Mouse (Mus musculus): Measurements from ENCODE around the gene Phf19. TPM values are rescaled to one million over a fixed set of nuclear protein-coding genes. Genes with fewer than 3 reads are reported as not detected.

Phf19 gene
- polyA plus RNA-seq, 1 experiment, result 1.2 TPM

DNA sequence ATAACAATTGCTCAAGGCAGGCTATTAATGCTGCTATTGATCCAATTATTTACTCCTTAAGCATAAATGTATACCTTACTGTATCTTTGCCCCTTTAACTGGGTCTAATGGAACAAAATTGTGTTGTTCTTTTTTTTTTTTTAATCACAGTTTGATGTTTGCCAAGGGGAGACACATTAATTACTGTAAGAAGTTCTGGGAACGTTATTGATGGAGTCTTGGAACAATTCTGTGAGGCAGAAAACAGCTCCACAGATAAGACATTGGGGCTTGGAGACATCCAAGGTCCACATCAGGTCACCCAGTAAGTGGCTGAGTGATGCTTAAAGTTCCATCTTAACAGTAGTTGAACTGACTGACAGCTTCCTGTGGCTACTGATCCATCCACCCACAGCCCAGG lies 43.6 kb upstream of the Phf19 start:
- Histone ChIP-seq H3K4me1 (peaks cover 75% of the 10 kb centered on the region), H3K4me3 (replicated peaks) (peak overlapping the region; percentile 70), H3K36me3 (replicated peaks; ENCODE audit: low read length) (no peaks in the 10 kb centered on the region), H3K27me3 (replicated peaks) (peaks cover 45% of the 10 kb centered on the region), H3K9me3 (peaks cover 5% of the 10 kb centered on the region; the same call in 1 of the 2 replicates)
- TF ChIP-seq GATA1 (IDR thresholded peaks at IDR 0.05; ENCODE audit: borderline replicate concordance, low read length), result no peak
- no peak for TF ChIP-seq FLI1 (IDR thresholded peaks at IDR 0.05; ENCODE audit: low read length)

GRCm38 (mm10) chr2:34956941-34957340 lies 43.1 kb upstream of the Phf19 start:
- Histone ChIP-seq H3K4me1 (peaks cover 75% of the 10 kb centered on the region), H3K36me3 (replicated peaks; ENCODE audit: low read length) (no peaks in the 10 kb centered on the region), H3K4me3 (replicated peaks) (peak overlapping the region; percentile 70), H3K9me3 (peaks cover 5% of the 10 kb centered on the region; the same call in 1 of the 2 replicates), H3K27me3 (replicated peaks) (peaks cover 47% of the 10 kb centered on the region)
- TF ChIP-seq FLI1 (IDR thresholded peaks at IDR 0.05; ENCODE audit: low read length) (no peak), GATA1 (IDR thresholded peaks at IDR 0.05; ENCODE audit: borderline replicate concordance, low read length) (no peak)

GRCm38 (mm10) chr2:34954344-34954743 lies 40.5 kb upstream of the Phf19 start:
- H3K4me1 ChIP-seq, result peaks cover 83% of the 10 kb centered on the region
- no peak overlapping the region for H3K4me3 ChIP-seq (replicated peaks)
- peaks cover 29% of the 10 kb centered on the region for H3K27me3 ChIP-seq (replicated peaks)
- no peaks in the 10 kb centered on the region for H3K9me3 ChIP-seq
- TF ChIP-seq GATA1 (IDR thresholded peaks at IDR 0.05; ENCODE audit: borderline replicate concordance, low read length), result no peak
- no peak for TF ChIP-seq FLI1 (IDR thresholded peaks at IDR 0.05; ENCODE audit: low read length)
- no peaks in the 10 kb centered on the region for H3K36me3 ChIP-seq (replicated peaks; ENCODE audit: low read length)

DNA sequence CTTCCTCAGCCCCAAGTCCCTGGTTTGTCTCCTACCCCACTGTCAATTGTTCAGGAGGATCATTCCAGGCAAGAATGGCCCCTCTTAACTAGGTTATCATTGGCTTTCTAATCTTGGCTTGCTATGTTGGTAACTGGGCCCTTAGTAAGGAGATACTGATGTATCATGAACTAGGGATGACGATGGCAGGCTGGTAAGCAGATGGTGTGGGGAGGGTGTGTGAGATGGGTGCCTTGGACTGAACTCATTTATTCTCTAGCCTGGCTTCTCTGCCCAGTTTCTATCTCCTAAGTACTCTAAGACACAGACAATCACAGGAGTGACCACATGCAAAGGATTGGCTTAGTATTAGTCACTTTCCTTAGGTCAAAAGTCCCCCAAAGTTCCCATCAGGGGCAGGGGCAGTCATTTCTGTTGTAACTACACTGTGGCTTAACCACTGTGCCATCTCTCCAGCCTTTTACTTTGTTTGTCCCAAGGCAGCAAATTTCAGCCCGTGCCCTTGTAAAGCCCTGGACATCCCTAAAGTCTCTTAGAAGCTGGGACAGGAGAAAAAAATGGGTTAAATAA lies 39.8 kb upstream of the Phf19 start:
- H3K4me1 ChIP-seq, result peaks cover 87% of the 10 kb centered on the region
- no peak overlapping the region for H3K4me3 ChIP-seq (replicated peaks)
- peaks cover 29% of the 10 kb centered on the region for H3K27me3 ChIP-seq (replicated peaks)
- H3K9me3 ChIP-seq, result no peaks in the 10 kb centered on the region
- no peaks in the 10 kb centered on the region for H3K36me3 ChIP-seq (replicated peaks; ENCODE audit: low read length)
- no peak for TF ChIP-seq FLI1 (IDR thresholded peaks at IDR 0.05; ENCODE audit: low read length)
- no peak for TF ChIP-seq GATA1 (IDR thresholded peaks at IDR 0.05; ENCODE audit: borderline replicate concordance, low read length)

DNA sequence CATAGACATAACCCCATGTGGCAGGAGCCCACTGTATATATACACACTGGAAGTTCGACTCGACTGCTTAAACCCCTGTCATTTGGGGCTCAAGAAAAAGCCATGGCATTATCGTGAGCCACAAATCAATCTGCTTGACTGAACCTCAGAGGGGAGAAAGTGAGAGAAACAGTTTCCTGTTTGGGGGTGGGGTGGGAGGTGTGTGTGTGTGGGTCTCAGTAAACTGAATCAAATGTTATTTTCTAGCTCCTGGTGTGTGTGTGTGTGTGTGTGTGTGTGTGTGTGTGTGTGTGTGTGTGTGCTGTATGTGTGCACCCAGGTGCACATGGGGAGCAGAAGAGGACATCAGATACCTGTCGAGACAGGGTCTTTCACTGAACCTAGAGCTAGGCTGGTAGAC lies 39.2 kb upstream of the Phf19 start:
- peaks cover 87% of the 10 kb centered on the region for H3K4me1 ChIP-seq
- no peak overlapping the region for H3K4me3 ChIP-seq (replicated peaks)
- H3K27me3 ChIP-seq (replicated peaks), result peaks cover 34% of the 10 kb centered on the region
- no peak for TF ChIP-seq FLI1 (IDR thresholded peaks at IDR 0.05; ENCODE audit: low read length)
- TF ChIP-seq GATA1 (IDR thresholded peaks at IDR 0.05; ENCODE audit: borderline replicate concordance, low read length), result no peak
- no peaks in the 10 kb centered on the region for H3K36me3 ChIP-seq (replicated peaks; ENCODE audit: low read length)
- H3K9me3 ChIP-seq, result no peaks in the 10 kb centered on the region

- no peak for TF ChIP-seq FLI1 (IDR thresholded peaks at IDR 0.05; ENCODE audit: low read length)
- TF ChIP-seq GATA1 (IDR thresholded peaks at IDR 0.05; ENCODE audit: borderline replicate concordance, low read length), result no peak
- Histone ChIP-seq H3K9me3 (no peaks in the 10 kb centered on the region), H3K36me3 (replicated peaks; ENCODE audit: low read length) (no peaks in the 10 kb centered on the region), H3K4me3 (replicated peaks) (no peak overlapping the region), H3K27me3 (replicated peaks) (peaks cover 44% of the 10 kb centered on the region), H3K4me1 (peaks cover 77% of the 10 kb centered on the region)
Measured at GRCm38 (mm10) chr2:34951469-34951868, 37.6 kb upstream of the Phf19 start.

DNA sequence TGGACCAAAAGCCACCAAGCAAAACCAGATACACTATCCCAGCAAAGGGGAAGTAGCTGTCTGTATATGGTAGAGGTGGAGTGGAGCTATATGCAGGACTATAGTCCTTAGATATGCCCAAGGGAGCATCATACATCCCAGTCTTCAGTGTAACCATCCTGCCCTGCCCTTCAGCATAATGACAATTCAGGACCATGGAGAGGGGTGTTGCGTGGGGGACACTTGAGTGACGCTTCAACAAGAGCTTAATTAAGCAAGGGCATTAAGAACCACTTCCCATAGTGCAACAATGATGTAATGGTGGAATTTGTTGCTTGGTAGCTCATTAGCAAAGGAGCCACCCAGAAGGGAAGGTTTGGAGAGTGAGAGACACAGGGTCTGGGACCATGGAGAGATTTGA lies 34.8 kb upstream of the Phf19 start:
- TF ChIP-seq FLI1 (IDR thresholded peaks at IDR 0.05; ENCODE audit: low read length) (no peak), GATA1 (IDR thresholded peaks at IDR 0.05; ENCODE audit: borderline replicate concordance, low read length) (no peak)
- H3K36me3 ChIP-seq (replicated peaks; ENCODE audit: low read length), result no peaks in the 10 kb centered on the region
- no peaks in the 10 kb centered on the region for H3K9me3 ChIP-seq
- peaks cover 78% of the 10 kb centered on the region for H3K4me1 ChIP-seq
- H3K4me3 ChIP-seq (replicated peaks), result no peak overlapping the region
- peaks cover 56% of the 10 kb centered on the region for H3K27me3 ChIP-seq (replicated peaks)

DNA sequence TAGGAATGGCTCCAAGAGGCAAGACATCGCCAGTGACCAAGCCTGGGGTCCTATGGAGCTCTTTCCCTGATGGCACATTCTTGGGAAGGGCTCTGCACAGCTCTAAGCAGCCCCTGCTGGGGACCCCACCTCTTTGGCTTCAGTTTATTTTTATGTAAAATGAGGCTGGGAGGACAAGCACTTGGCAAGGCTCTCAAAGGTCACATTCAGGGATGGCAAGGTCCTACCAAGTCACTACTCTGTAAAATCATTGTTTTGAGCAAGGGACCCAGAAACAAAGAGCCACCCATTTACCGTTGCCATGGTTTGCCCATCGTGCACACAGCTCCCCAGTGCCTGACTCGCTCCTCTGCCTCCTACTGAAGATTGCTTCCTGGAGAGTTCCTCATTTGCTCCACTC lies 32.2 kb upstream of the Phf19 start:
- Histone ChIP-seq H3K9me3 (no peaks in the 10 kb centered on the region), H3K36me3 (replicated peaks; ENCODE audit: low read length) (no peaks in the 10 kb centered on the region), H3K27me3 (replicated peaks) (peaks cover 66% of the 10 kb centered on the region), H3K4me1 (peaks cover 63% of the 10 kb centered on the region), H3K4me3 (replicated peaks) (no peak overlapping the region)
- TF ChIP-seq GATA1 (IDR thresholded peaks at IDR 0.05; ENCODE audit: borderline replicate concordance, low read length), result no peak
- no peak for TF ChIP-seq FLI1 (IDR thresholded peaks at IDR 0.05; ENCODE audit: low read length)

DNA sequence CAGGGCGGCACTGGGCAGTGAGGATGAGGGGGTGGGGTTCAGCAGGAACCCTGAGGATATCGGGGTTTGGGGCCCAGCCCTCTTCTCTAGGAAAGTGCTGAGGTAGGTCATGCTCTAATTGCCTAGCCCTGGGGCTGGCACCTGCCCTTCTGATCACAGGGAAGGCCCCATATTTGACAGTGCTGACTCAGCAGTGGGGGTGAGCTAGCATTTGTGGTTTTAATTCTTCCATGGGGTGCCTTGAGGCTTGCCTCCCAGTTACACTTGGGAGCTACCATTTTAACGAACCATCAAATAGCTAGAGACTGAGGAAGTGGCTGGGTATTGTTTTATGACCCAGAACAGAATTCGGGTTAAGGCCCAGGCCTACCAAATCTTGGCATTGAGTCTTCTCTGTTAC lies 31.8 kb upstream of the Phf19 start:
- no peaks in the 10 kb centered on the region for H3K9me3 ChIP-seq
- peaks cover 63% of the 10 kb centered on the region for H3K4me1 ChIP-seq
- H3K4me3 ChIP-seq (replicated peaks), result peak overlapping the region; percentile 69
- peaks cover 70% of the 10 kb centered on the region for H3K27me3 ChIP-seq (replicated peaks)
- TF ChIP-seq GATA1 (IDR thresholded peaks at IDR 0.05; ENCODE audit: borderline replicate concordance, low read length), result no peak
- H3K36me3 ChIP-seq (replicated peaks; ENCODE audit: low read length), result no peaks in the 10 kb centered on the region

DNA sequence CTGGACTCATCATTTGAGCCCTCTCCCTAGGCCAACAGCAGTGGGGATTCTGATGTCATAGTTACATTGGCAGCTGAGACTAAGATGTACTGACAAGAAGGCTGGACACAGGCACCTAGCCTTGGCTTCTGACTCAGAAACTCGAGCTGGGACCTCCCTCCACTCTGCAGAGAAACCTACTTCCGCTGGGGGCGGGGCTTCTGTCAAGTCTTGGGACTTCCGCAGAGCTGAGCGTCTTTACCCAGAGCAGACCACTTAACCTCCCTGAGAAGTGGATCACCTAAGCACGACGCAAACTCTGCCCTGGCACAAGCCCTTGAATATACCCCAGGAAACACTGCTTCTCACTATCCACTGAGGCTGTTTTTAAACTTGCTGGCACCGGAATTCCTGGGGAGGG lies 30.9 kb upstream of the Phf19 start:
- H3K36me3 ChIP-seq (replicated peaks; ENCODE audit: low read length), result no peaks in the 10 kb centered on the region
- peaks cover 77% of the 10 kb centered on the region for H3K27me3 ChIP-seq (replicated peaks)
- peaks cover 62% of the 10 kb centered on the region for H3K4me1 ChIP-seq
- peak overlapping the region; percentile 78 for H3K4me3 ChIP-seq (replicated peaks)
- H3K9me3 ChIP-seq, result no peaks in the 10 kb centered on the region
- TF ChIP-seq FLI1 (IDR thresholded peaks at IDR 0.05; ENCODE audit: low read length) (no peak), GATA1 (IDR thresholded peaks at IDR 0.05; ENCODE audit: borderline replicate concordance, low read length) (no peak)

Data from megakaryocyte, embryonic 14.5 days (primary cell).